Mouse (Mus musculus) right cerebral cortex, adult 18-20 months (tissue): ENCODE results near the gene Scube1.

Experiments
- DNase-seq: peaks from one replicate; pipeline ENCODE4 v3.0.0; 2022; ENCODE audit warnings: mixed read lengths

Gene Scube1

GRCm38 (mm10) chr15:83594513-83595363 is 130.1 kb downstream of the Scube1 start, which contains the start of gene Ttll12:
Gene Ttll12 (minus strand): TSS chr15:83595157.
- peak; percentile 97 for DNase-seq

- no peak for DNase-seq
Measured at GRCm38 (mm10) chr15:83593702-83594512, 130.9 kb downstream of the Scube1 start.

- no peak for DNase-seq
Measured at GRCm38 (mm10) chr15:83593189-83593585, 131.6 kb downstream of the Scube1 start.

- no peak for DNase-seq
Measured at GRCm38 (mm10) chr15:83592260-83593188, 132.3 kb downstream of the Scube1 start.

- DNase-seq: no peak
Measured at GRCm38 (mm10) chr15:83591758-83592157, 133.1 kb downstream of the Scube1 start.

GRCm38 (mm10) chr15:83590841-83591240 is 134.0 kb downstream of the Scube1 start:
- DNase-seq: no peak

GRCm38 (mm10) chr15:83584741-83585220 is 140.0 kb downstream of the Scube1 start:
- DNase-seq: no peak

- no peak for DNase-seq
Measured at GRCm38 (mm10) chr15:83583419-83584156, 141.2 kb downstream of the Scube1 start.

- DNase-seq: no peak
Measured at GRCm38 (mm10) chr15:83582931-83583330, 141.9 kb downstream of the Scube1 start.

GRCm38 (mm10) chr15:83576651-83577050 is 148.2 kb downstream of the Scube1 start:
- no peak for DNase-seq

GRCm38 (mm10) chr15:83575543-83575942 is 149.3 kb downstream of the Scube1 start:
- no peak for DNase-seq

- DNase-seq: no peak
Measured at GRCm38 (mm10) chr15:83574731-83575351, 150.0 kb downstream of the Scube1 start.

- no peak for DNase-seq
Measured at GRCm38 (mm10) chr15:83573606-83574005, 151.2 kb downstream of the Scube1 start.

GRCm38 (mm10) chr15:83572132-83572531 is 152.7 kb downstream of the Scube1 start:
- DNase-seq: no peak

- DNase-seq: no peak
Measured at GRCm38 (mm10) chr15:83571636-83572035, 153.2 kb downstream of the Scube1 start.

GRCm38 (mm10) chr15:83570641-83571040 is 154.2 kb downstream of the Scube1 start:
- no peak for DNase-seq

- no peak for DNase-seq
Measured at GRCm38 (mm10) chr15:83569682-83570081, 155.1 kb downstream of the Scube1 start.

- DNase-seq: no peak
Measured at GRCm38 (mm10) chr15:83568544-83568943, 156.3 kb downstream of the Scube1 start.

GRCm38 (mm10) chr15:83567728-83568127 is 157.1 kb downstream of the Scube1 start:
- DNase-seq: no peak

GRCm38 (mm10) chr15:83566006-83566405 is 158.8 kb downstream of the Scube1 start:
- DNase-seq: no peak

- no peak for DNase-seq
Measured at GRCm38 (mm10) chr15:83565434-83565833, 159.4 kb downstream of the Scube1 start.
